Mouse (Mus musculus): ENCODE data around the gene Iqck. TPM values are rescaled to one million over a fixed set of nuclear protein-coding genes. Genes with fewer than 3 reads are reported as not detected.

Iqck gene
- polyA plus RNA-seq, 1 experiment from 2014 or later = 4.4 TPM

- H3K36me3 ChIP-seq (replicated peaks) = no peaks in the 10 kb centered on the region
- 23% methylated on average over 2 of the region's 2 CpGs for WGBS
- no peaks in the 10 kb centered on the region for H3K27me3 ChIP-seq
- no peaks in the 10 kb centered on the region for H3K9me3 ChIP-seq
- H3K4me2 ChIP-seq = no peak overlapping the region
- peaks cover 5% of the 10 kb centered on the region for H3K4me1 ChIP-seq
- H3K4me3 ChIP-seq (replicated peaks) = no peak overlapping the region
- no peak overlapping the region for H3K27ac ChIP-seq
- H3K9ac ChIP-seq = no peak overlapping the region
- no peak for ATAC-seq (ENCODE audit: low FRiP score)
Observed at GRCm38 (mm10) chr7:118944884-118945283, 89.3 kb downstream of the Iqck start.

- 55% methylated on average over 3 of the region's 3 CpGs for WGBS
- peaks cover 8% of the 10 kb centered on the region for H3K4me1 ChIP-seq
- no peaks in the 10 kb centered on the region for H3K27me3 ChIP-seq
- no peak overlapping the region for H3K27ac ChIP-seq
- no peaks in the 10 kb centered on the region for H3K9me3 ChIP-seq
- H3K9ac ChIP-seq = no peak overlapping the region
- H3K4me3 ChIP-seq (replicated peaks) = no peak overlapping the region
- ATAC-seq (ENCODE audit: low FRiP score) = no peak
- no peak overlapping the region for H3K4me2 ChIP-seq
- no peaks in the 10 kb centered on the region for H3K36me3 ChIP-seq (replicated peaks)
Observed at GRCm38 (mm10) chr7:118947241-118947640, 91.7 kb downstream of the Iqck start.

DNA sequence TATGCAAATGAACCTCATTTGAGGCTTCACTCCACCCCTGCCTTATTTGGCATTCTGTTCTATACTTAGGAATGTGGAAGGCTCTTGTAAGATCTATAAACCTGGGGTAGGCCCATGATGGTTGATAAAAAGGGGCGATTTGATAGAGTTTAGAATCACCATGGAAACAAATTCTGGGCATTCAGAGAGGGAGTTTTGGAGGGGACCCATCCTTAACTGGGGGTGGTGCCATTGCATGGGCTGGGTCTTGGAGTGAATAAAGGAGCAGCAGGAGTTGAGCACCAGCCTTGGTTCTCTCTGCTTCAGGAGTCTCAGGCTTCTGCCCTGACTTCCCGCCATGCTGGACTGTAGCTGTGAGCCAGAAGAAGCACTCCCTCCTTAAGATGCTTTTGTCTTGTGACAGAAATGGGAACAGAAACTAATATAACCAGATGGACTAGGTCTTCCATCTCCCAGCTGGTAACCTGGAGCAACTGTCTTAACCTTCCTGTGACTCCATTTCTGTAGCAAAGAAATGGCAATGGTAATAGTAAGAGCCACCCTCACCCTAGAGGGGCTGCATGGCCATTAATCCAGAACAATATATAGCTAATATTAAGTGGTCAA lies 93.2 kb downstream of the Iqck start:
- H3K4me2 ChIP-seq = no peak overlapping the region
- peaks cover 4% of the 10 kb centered on the region; the same call in 1 of the 2 replicates for H3K4me1 ChIP-seq
- ATAC-seq (ENCODE audit: low FRiP score) = no peak
- H3K36me3 ChIP-seq (replicated peaks) = no peaks in the 10 kb centered on the region
- H3K9me3 ChIP-seq = no peaks in the 10 kb centered on the region
- WGBS = 52% methylated on average over 2 of the region's 2 CpGs
- no peaks in the 10 kb centered on the region for H3K27me3 ChIP-seq
- H3K9ac ChIP-seq = no peak overlapping the region
- H3K4me3 ChIP-seq (replicated peaks) = no peak overlapping the region
- no peak overlapping the region for H3K27ac ChIP-seq

- no peak for ATAC-seq (ENCODE audit: low FRiP score)
- no peak overlapping the region for H3K27ac ChIP-seq
- no peaks in the 10 kb centered on the region for H3K9me3 ChIP-seq
- no peak overlapping the region for H3K9ac ChIP-seq
- WGBS = 75% methylated on average over 7 of the region's 7 CpGs
- no peaks in the 10 kb centered on the region for H3K27me3 ChIP-seq
- H3K36me3 ChIP-seq (replicated peaks) = no peaks in the 10 kb centered on the region
- H3K4me1 ChIP-seq = peaks cover 4% of the 10 kb centered on the region; the same call in 1 of the 2 replicates
- no peak overlapping the region for H3K4me2 ChIP-seq
- H3K4me3 ChIP-seq (replicated peaks) = no peak overlapping the region
Observed at GRCm38 (mm10) chr7:118949749-118950148, 94.2 kb downstream of the Iqck start.

DNA sequence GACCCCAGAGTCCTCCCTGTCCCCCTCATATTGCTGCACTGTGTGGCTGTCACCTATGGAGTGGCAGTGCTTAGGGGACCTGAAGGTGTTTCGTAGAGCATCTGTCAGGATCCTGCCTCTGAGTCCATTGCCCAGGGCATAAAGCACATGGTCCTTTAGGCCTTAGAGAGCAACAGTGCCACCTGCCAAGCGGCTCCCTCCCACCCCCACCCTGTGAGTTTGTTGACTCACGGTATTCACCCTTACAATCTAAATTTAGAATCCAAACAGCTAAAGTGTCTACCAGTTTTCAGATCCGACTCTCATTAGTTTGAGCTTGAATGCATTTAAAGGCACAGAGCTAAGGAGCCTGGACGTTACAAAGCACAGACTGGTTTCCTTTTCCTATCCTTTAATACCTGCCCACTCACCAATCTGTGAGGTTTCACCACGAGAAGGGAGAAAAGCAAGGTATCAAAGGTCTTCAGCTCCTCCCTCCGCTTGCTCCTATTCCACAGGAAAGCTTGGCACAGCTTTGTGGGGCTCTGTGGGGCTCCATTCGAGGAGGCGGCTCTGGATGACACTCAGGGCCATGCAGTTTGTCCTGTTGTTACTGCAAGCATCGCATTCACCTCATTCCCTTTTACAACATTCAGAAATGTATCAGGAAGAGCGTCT lies 98.2 kb downstream of the Iqck start:
- Histone ChIP-seq H3K4me2 (no peak overlapping the region), H3K4me3 (replicated peaks) (no peak overlapping the region), H3K27ac (no peak overlapping the region), H3K9ac (no peak overlapping the region), H3K4me1 (peaks cover 4% of the 10 kb centered on the region; the same call in 1 of the 2 replicates), H3K27me3 (no peaks in the 10 kb centered on the region), H3K9me3 (no peaks in the 10 kb centered on the region), H3K36me3 (replicated peaks) (no peaks in the 10 kb centered on the region)
- ATAC-seq (ENCODE audit: low FRiP score) = no peak
- 66% methylated on average over 11 of the region's 11 CpGs for WGBS

GRCm38 (mm10) chr7:118954968-118955367 lies 99.4 kb downstream of the Iqck start:
- Histone ChIP-seq H3K4me2 (no peak overlapping the region), H3K36me3 (replicated peaks) (no peaks in the 10 kb centered on the region), H3K9me3 (no peaks in the 10 kb centered on the region), H3K4me1 (peaks cover 1% of the 10 kb centered on the region; the same call in 1 of the 2 replicates), H3K27me3 (no peaks in the 10 kb centered on the region), H3K27ac (no peak overlapping the region), H3K4me3 (replicated peaks) (no peak overlapping the region), H3K9ac (no peak overlapping the region)
- WGBS = 90% methylated on average over 1 of the region's 1 CpGs
- ATAC-seq (ENCODE audit: low FRiP score) = no peak

- ATAC-seq (ENCODE audit: low FRiP score) = no peak
Observed at GRCm38 (mm10) chr7:118956616-118957246, 101.2 kb downstream of the Iqck start.

DNA sequence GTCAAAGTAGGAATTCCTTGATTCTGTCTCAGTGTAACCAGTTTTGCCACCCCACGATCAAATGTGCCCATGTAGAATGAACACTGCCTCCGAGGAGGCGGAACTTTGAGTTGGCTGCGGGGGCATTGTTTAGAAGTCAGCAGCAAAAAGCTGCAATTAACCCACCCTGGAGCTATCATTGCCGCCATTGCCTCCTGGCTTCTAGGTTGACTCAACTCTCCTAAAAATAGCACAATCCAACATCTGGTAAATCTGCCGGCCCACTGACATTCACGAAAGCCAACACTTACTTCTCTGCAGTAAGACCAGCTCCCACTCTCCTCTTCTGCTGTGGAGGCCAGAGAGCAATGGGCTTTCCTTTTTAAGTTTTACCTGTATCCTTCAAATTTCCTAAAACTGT lies 103.7 kb downstream of the Iqck start:
- Histone ChIP-seq H3K9ac (no peak overlapping the region), H3K9me3 (no peaks in the 10 kb centered on the region), H3K27ac (no peak overlapping the region), H3K36me3 (replicated peaks) (no peaks in the 10 kb centered on the region), H3K4me1 (no peaks in the 10 kb centered on the region), H3K4me3 (replicated peaks) (no peak overlapping the region), H3K27me3 (no peaks in the 10 kb centered on the region), H3K4me2 (no peak overlapping the region)
- WGBS = 78% methylated on average over 7 of the region's 7 CpGs
- ATAC-seq (ENCODE audit: low FRiP score) = no peak

More at GRCm38 (mm10) chr7:118956616-118957246, 101.2 kb downstream of the Iqck start:
- no peaks in the 10 kb centered on the region for H3K9me3 ChIP-seq
- H3K9ac ChIP-seq = no peak overlapping the region
- H3K4me1 ChIP-seq = no peaks in the 10 kb centered on the region
- no peak overlapping the region for H3K27ac ChIP-seq
- WGBS = 85% methylated on average over 4 of the region's 4 CpGs
- H3K4me3 ChIP-seq (replicated peaks) = no peak overlapping the region
- H3K36me3 ChIP-seq (replicated peaks) = no peaks in the 10 kb centered on the region
- no peak overlapping the region for H3K4me2 ChIP-seq
- no peaks in the 10 kb centered on the region for H3K27me3 ChIP-seq

DNA sequence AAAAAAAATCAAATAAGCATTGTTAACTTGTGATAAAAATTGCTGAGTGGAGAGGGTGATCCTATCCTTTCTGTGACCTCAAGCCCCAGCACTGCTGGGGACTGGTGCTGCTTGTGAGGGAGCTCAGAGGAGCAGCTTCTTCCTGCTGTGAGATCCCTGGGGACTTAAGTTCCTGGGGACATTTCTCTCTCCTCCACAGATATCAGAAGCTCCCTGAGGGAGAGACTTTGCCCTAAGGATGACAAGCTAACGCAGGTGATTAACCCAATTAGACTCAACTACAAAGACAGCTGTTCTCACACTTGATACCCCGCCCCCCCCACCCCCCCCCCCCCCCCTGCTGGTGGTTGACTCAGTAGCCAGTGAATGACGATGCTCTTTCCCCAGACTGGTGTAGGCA lies 109.2 kb downstream of the Iqck start:
- H3K9me3 ChIP-seq = no peaks in the 10 kb centered on the region
- H3K4me3 ChIP-seq (replicated peaks) = no peak overlapping the region
- H3K36me3 ChIP-seq (replicated peaks) = peaks cover 7% of the 10 kb centered on the region
- H3K4me1 ChIP-seq = peaks cover 5% of the 10 kb centered on the region; the same call in 1 of the 2 replicates
- H3K27ac ChIP-seq = no peak overlapping the region
- H3K4me2 ChIP-seq = no peak overlapping the region
- ATAC-seq (ENCODE audit: low FRiP score) = no peak
- H3K27me3 ChIP-seq = no peaks in the 10 kb centered on the region
- H3K9ac ChIP-seq = no peak overlapping the region
- WGBS = 3% methylated on average over 2 of the region's 3 CpGs

- WGBS = 18% methylated on average over 7 of the region's 7 CpGs
- Histone ChIP-seq H3K9me3 (no peaks in the 10 kb centered on the region), H3K27ac (no peak overlapping the region), H3K4me3 (replicated peaks) (no peak overlapping the region), H3K4me2 (no peak overlapping the region), H3K9ac (no peak overlapping the region), H3K4me1 (peaks cover 5% of the 10 kb centered on the region; the same call in 1 of the 2 replicates), H3K27me3 (no peaks in the 10 kb centered on the region), H3K36me3 (replicated peaks) (peaks cover 7% of the 10 kb centered on the region)
- no peak for ATAC-seq (ENCODE audit: low FRiP score)
Observed at GRCm38 (mm10) chr7:118965198-118965597, 109.6 kb downstream of the Iqck start.

DNA sequence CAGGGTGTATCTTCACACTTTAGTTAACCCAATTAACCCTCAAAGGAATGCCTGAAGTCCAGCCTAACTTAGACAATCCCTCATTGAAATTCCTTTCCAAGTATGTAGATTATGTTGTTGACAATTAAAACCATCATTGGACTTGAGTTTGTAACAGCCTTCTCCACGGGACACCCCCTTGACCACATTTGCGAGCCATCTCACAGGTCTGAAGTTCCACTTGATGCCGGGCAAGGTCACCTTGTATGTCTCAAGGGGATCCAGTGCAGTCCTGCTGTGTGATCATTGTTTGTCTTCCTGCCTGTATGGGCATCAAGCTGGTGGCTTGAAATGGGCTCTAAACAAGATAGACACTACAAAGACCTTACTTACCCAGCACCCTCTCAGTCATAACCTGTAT lies 113.3 kb downstream of the Iqck start:
- H3K9me3 ChIP-seq = no peaks in the 10 kb centered on the region
- no peak overlapping the region for H3K4me3 ChIP-seq (replicated peaks)
- H3K9ac ChIP-seq = no peak overlapping the region
- peaks cover 18% of the 10 kb centered on the region for H3K4me1 ChIP-seq
- 86% methylated on average over 3 of the region's 3 CpGs for WGBS
- H3K36me3 ChIP-seq (replicated peaks) = peaks cover 32% of the 10 kb centered on the region
- no peak overlapping the region for H3K4me2 ChIP-seq
- ATAC-seq (ENCODE audit: low FRiP score) = no peak
- no peak overlapping the region for H3K27ac ChIP-seq
- H3K27me3 ChIP-seq = no peaks in the 10 kb centered on the region

DNA sequence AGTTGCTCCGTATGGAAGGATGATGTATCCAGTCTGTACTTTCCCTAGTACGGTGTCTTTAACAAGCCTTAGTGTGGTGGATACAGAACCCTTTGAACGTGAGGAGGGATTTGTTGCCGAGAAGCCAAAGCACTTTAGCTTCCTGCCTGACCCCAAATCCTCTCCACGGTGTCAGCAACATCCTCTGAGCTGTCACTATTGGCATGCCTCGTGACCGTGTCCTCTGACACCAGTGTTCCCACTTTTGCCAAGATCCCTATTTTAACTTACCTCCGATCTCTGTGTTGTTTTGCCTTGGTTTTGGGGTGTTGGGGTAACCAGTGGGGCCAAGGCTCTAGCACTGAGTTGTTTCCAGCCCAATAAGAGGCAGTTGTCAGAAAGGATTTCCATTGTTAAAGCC lies 115.9 kb downstream of the Iqck start:
- Histone ChIP-seq H3K27ac (no peak overlapping the region), H3K9ac (no peak overlapping the region), H3K27me3 (no peaks in the 10 kb centered on the region), H3K9me3 (no peaks in the 10 kb centered on the region), H3K36me3 (replicated peaks) (peaks cover 57% of the 10 kb centered on the region), H3K4me2 (no peak overlapping the region), H3K4me3 (replicated peaks) (no peak overlapping the region), H3K4me1 (peaks cover 21% of the 10 kb centered on the region)
- 90% methylated on average over 8 of the region's 8 CpGs for WGBS
- ATAC-seq (ENCODE audit: low FRiP score) = no peak

Data from forebrain, embryonic 12.5 days (tissue).